Mouse (Mus musculus) kidney, embryonic 14.5 days (tissue): ENCODE measurements around the gene Sik3. TPM values are rescaled to one million over a fixed set of nuclear protein-coding genes. Genes with fewer than 3 reads are reported as not detected.

Source experiments
- ATAC-seq: fragments of 200-750 bp; cut with Nextera tagmentation; 2 replicates; pipeline ENCODE4 v1.8.0; 2017; ENCODE audit warnings: moderate number of reproducible peaks, mild to moderate bottlenecking, moderate TSS enrichment, moderate library complexity; ENCODE audit not compliant: low FRiP score, low TSS enrichment
- H3K27ac ChIP-seq: fragments of 300-500 bp; sonication (generic); 2 replicates; pipeline ENCODE4 v1.5.1; 2014; ENCODE audit warnings: low read depth, mild to moderate bottlenecking, low read length, moderate library complexity, mixed read lengths
- H3K27me3 ChIP-seq: fragments of 300-500 bp; sonication (generic); 2 replicates; pipeline ENCODE4 v1.6.1; 2014; ENCODE audit warnings: mild to moderate bottlenecking, low read length; ENCODE audit not compliant: control insufficient read depth, insufficient read depth
- H3K36me3 ChIP-seq: fragments of 300-500 bp; sonication (generic); 2 replicates; pipeline ENCODE4 v1.6.1; 2014; ENCODE audit warnings: low read length, mixed read lengths; ENCODE audit not compliant: control insufficient read depth, insufficient read depth
- H3K4me1 ChIP-seq: fragments of 300-500 bp; sonication (generic); 2 replicates; pipeline ENCODE4 v1.6.1; 2014; ENCODE audit warnings: low read length, mixed read lengths; ENCODE audit not compliant: control insufficient read depth, insufficient read depth
- H3K4me2 ChIP-seq: fragments of 300-500 bp; sonication (generic); replicated peaks from 2 replicates; pipeline ENCODE4 v1.6.1; 2014; ENCODE audit warnings: low read depth, mild to moderate bottlenecking, low read length
- H3K4me3 ChIP-seq: fragments of 300-500 bp; sonication (generic); 2 replicates; pipeline ENCODE4 v1.5.1; 2014; ENCODE audit warnings: mild to moderate bottlenecking, low read length
- H3K9ac ChIP-seq: fragments of 300-500 bp; sonication (generic); 2 replicates; pipeline ENCODE4 v1.6.1; 2014; ENCODE audit warnings: low read depth, mild to moderate bottlenecking, low read length, moderate library complexity
- H3K9me3 ChIP-seq: fragments of 300-500 bp; sonication (generic); 2 replicates; pipeline ENCODE4 v1.6.1; 2016; ENCODE audit warnings: low read length; ENCODE audit not compliant: control insufficient read depth
- WGBS: fragments of 180-500 bp; shearing (Covaris S2); extraction: QIAGEN DNeasy Blood & Tissue Kit; methylation state at CpG from one replicate; pipeline ENCODE4 v1.1.7; 2014; 5-methylcytosine and 5-hydroxymethylcytosine counted together
- polyA plus RNA-seq: library from polyadenylated mRNA; unstranded; fragments of >200 nt; fragmentation: Nextera tagmentation; extraction: Ambion mirVana; gene quantifications from 2 replicates; pipeline ENCODE4 v1.2.1, GENCODE M21; 2014

The Sik3 gene
- polyA plus RNA-seq, 1 experiment from 2014 or later: 10.1 TPM

DNA sequence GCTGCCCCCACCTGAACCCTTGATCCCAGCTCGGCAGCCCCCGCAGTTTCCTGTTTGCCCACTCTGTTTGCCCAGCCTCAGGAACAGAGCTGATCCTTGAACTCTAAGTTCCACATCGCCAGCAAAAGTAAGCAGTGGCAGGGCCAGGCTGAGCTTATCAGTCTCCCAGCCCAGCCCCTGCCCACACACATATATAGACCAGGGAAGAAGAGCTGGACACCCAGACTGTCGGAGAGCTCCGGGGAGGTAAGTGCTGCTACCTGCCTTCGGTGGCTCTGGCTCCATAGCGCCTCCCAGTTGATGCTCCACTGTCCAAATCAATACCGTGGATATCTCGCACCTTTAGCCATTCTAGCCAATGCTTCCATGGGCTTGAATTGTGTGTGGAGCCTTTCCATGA, 215.9 kb downstream of the Sik3 start, which contains the start of gene Apoa1:
TSS of gene Apoa1 (plus strand) at position 90 of the 400 bp plus-strand sequence.
- Histone ChIP-seq H3K36me3 (no peaks in the 10 kb centered on the region), H3K4me1 (0 out of 2 replicates have a peak, but pooled peaks cover 5% of the 10 kb centered on the region), H3K9ac (no peak within 1 kb of the TSS), H3K4me2 (no peak within 1 kb of the TSS), H3K27ac (no peak within 1 kb of the TSS), H3K9me3 (no peaks in the 10 kb centered on the region), H3K27me3 (no peaks in the 10 kb centered on the region), H3K4me3 (no peak within 1 kb of the TSS)
- ATAC-seq: no peak
- WGBS: 52% methylated on average over 9 of the region's 9 CpGs

DNA sequence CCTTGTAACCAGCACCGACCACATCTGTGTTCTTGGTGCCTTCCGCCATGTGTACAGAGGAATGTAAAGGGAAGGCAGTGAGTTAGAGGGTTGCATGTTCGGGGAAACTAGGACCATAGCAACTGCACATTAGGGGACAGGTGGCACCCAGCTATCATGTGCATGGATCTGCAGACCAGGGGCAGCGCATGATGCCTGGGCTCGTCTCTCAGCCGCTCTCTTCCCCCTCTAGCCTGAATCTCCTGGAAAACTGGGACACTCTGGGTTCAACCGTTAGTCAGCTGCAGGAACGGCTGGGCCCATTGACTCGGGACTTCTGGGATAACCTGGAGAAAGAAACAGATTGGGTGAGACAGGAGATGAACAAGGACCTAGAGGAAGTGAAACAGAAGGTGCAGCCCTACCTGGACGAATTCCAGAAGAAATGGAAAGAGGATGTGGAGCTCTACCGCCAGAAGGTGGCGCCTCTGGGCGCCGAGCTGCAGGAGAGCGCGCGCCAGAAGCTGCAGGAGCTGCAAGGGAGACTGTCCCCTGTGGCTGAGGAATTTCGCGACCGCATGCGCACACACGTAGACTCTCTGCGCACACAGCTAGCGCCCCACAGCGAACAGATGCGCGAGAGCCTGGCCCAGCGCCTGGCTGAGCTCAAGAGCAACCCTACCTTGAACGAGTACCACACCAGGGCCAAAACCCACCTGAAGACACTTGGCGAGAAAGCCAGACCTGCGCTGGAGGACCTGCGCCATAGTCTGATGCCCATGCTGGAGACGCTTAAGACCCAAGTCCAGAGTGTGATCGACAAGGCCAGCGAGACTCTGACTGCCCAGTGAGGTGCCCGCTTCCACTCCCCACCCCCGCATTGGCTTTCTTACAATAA, 217.2 kb downstream of the Sik3 start:
- no peak overlapping the region for H3K27ac ChIP-seq
- peak overlapping the region; percentile 80 for H3K4me2 ChIP-seq
- no peaks in the 10 kb centered on the region for H3K9me3 ChIP-seq
- no peaks in the 10 kb centered on the region for H3K36me3 ChIP-seq
- no peaks in the 10 kb centered on the region for H3K27me3 ChIP-seq
- WGBS: 15% methylated on average over 37 of the region's 37 CpGs
- 0 out of 2 replicates have a peak, but pooled peaks cover 5% of the 10 kb centered on the region for H3K4me1 ChIP-seq
- H3K4me3 ChIP-seq: peak overlapping the region; percentile 48
- H3K9ac ChIP-seq: peak overlapping the region; percentile 63
- peak; percentile 94 for ATAC-seq

DNA sequence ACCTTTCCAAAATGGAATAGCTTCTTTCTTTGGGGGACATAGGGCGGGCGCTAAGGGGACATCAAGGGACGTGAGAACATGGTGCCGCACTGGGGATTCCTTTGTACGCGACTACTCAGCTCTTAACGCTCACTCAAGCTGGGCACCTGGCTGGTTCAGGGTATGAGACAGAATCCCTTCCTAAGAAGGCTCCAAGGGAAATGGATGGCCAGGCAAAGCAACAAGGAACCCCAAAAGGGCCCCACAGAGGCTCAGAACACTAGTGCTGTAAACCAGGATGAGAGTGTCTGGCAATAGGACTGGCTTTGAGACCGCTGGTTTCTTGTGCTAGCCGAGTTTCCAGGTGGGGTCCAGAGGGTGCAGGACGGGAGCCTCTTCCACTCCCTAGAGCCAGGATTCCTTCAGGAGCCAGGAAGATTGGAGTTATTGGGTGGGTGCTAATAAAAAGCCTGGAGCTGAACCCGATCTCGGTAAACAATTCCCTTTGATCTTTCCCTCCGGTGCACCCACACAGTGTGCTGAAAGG, 217.9 kb downstream of the Sik3 start:
- ATAC-seq: no peak; the same call in 1 of the 2 replicates
- no peaks in the 10 kb centered on the region for H3K27me3 ChIP-seq
- H3K9ac ChIP-seq: peak overlapping the region; percentile 63
- H3K27ac ChIP-seq: no peak overlapping the region
- peak overlapping the region; percentile 80 for H3K4me2 ChIP-seq
- H3K36me3 ChIP-seq: no peaks in the 10 kb centered on the region
- H3K4me3 ChIP-seq: peak overlapping the region; percentile 48
- no peaks in the 10 kb centered on the region for H3K9me3 ChIP-seq
- WGBS: 9% methylated on average over 13 of the region's 13 CpGs
- H3K4me1 ChIP-seq: 0 out of 2 replicates have a peak, but pooled peaks cover 5% of the 10 kb centered on the region

DNA sequence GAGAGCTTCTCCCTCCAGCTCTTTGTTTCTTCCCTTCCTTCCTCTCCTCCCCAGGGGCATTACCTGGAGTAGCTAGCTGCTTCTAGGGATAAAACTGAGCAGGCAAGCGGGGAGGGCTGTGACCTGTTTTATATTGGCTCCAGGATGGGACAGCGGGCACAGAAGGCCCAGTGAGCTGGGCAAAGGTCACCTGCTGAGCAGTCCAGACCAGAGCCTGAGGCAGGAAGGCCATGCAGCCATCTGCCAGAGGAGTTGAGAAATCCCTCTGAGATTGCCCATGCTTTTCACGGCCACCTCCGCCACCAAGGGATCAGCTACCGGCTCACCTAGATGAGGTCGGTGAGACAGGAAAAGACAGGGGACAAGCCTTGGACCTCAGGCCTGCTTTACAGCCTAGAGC, 222.6 kb downstream of the Sik3 start:
- no peak for ATAC-seq
- Histone ChIP-seq H3K36me3 (no peaks in the 10 kb centered on the region), H3K9me3 (no peaks in the 10 kb centered on the region), H3K4me3 (no peak overlapping the region), H3K4me1 (0 out of 2 replicates have a peak, but pooled peaks cover 3% of the 10 kb centered on the region), H3K4me2 (no peak overlapping the region), H3K9ac (no peak overlapping the region), H3K27me3 (no peaks in the 10 kb centered on the region), H3K27ac (no peak overlapping the region)
- 84% methylated on average over 6 of the region's 6 CpGs for WGBS

DNA sequence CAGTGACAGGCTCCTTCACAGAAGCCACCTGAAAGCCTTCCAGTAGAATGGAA, 222.8 kb downstream of the Sik3 start, which contains the start of gene Apoc3:
TSS of gene Apoc3 (minus strand) at position 41 of the 53 bp plus-strand sequence.
- no peak for ATAC-seq
- H3K27ac ChIP-seq: no peak within 1 kb of the TSS
- no peak within 1 kb of the TSS for H3K4me3 ChIP-seq
- no peaks in the 10 kb centered on the region for H3K36me3 ChIP-seq
- no peaks in the 10 kb centered on the region for H3K9me3 ChIP-seq
- H3K9ac ChIP-seq: no peak within 1 kb of the TSS
- 0 out of 2 replicates have a peak, but pooled peaks cover under 1% of the 10 kb centered on the region for H3K4me1 ChIP-seq
- H3K27me3 ChIP-seq: no peaks in the 10 kb centered on the region
- H3K4me2 ChIP-seq: no peak within 1 kb of the TSS

DNA sequence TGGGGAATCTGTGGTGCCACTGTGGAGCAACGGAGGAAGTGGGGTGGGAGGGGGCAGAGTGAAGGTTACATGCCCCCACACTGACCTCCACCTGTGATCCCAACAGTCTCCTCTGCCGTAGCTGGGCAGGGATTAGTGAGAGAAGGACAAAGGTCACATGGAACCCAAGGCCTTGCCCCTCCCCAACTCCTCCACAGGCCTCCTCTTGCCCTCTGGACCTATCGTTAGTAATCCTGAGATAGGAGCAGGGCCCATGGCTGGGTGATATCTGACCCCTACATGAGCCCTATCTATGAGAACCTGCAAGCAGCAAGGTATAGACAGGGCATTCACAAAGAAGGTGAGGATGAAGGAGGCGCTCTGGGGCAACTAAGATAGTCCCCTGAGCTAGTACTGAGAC, 223.0 kb downstream of the Sik3 start:
- no peak overlapping the region for H3K4me2 ChIP-seq
- no peak overlapping the region for H3K4me3 ChIP-seq
- H3K4me1 ChIP-seq: no peaks in the 10 kb centered on the region
- no peak for ATAC-seq
- H3K9me3 ChIP-seq: no peaks in the 10 kb centered on the region
- no peak overlapping the region for H3K27ac ChIP-seq
- WGBS: 53% methylated on average over 4 of the region's 4 CpGs
- no peaks in the 10 kb centered on the region for H3K36me3 ChIP-seq
- no peaks in the 10 kb centered on the region for H3K27me3 ChIP-seq
- H3K9ac ChIP-seq: no peak overlapping the region

DNA sequence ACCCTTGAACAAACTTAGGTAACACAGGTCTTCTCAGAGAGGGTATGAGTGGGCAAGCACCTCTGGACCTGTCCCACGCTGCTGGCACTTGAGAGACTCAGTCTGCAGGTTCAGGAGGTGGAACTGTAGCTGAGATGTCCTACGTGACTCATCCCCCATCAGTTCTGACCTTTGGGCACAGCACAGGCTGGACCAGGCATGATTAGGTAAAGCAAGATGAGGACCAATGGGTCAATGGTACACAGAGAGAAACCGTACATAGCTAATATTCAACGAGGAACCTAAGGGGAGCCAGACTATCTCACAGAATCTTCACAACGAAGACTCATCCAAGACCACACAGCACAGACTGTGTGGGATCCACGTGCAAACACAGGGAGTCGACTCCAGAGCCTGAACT, 226.2 kb downstream of the Sik3 start:
- WGBS: 89% methylated on average over 7 of the region's 7 CpGs

DNA sequence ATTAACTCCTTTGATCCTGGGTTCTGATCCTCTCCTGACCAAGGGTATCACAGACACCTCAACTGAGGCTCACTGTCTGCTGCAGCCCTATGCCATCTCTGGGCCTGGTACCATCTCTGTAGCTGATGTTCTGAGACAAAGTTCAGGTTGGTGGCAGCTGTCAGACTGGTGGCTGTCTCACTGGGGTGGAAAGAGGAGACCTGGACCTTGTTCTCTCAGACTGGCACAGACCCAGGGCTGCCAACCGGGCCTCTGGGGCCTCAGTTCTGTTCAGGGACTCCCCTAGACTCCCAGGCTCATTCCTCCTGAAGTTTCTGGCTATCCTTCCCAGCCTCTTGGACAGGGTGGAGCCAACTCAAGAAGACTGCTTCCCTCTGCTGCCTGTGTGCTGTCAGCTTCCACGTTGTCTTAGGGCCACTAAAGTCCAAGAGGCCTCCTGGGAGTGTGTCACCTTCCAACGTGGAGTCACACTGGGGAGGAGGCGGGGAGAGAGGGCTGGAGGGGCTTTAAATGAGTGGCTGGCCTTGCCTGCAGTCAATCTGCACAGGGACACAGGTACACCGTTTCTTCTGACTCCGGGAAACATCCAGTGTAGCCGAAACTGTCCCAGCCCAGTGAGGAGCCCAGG, 228.0 kb downstream of the Sik3 start, which contains the start of gene Apoa4:
TSS of gene Apoa4 (plus strand) at position 171 of the 628 bp plus-strand sequence.
- no peak for ATAC-seq
- WGBS: 54% methylated on average over 7 of the region's 7 CpGs

More for the DNA sequence above, 226.2 kb downstream of the Sik3 start:
- Histone ChIP-seq H3K36me3 (no peaks in the 10 kb centered on the region), H3K27me3 (no peaks in the 10 kb centered on the region), H3K27ac (no peak overlapping the region), H3K4me1 (no peaks in the 10 kb centered on the region), H3K9me3 (no peaks in the 10 kb centered on the region), H3K9ac (no peak overlapping the region), H3K4me3 (no peak overlapping the region), H3K4me2 (no peak overlapping the region)
- no peak for ATAC-seq

DNA sequence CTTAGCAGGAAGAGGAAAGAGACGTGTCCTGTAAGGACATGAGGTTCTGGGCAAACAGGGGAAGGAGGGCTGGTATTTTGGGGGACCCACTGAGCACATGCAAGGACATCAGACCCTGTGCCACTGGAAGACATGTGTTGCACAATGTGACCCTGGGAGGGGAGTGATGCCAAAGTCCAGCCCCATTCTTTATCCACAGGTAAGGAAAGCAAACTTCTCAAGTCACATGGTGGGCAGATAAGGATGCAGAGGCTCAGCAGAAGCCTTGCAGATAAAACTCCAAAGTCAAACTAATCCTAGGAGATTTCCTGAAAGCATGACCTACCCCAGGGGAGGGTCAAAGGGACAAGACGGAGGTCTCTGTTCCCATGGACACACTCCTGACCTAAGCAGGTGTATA, 229.2 kb downstream of the Sik3 start:
- Histone ChIP-seq H3K4me3 (no peak overlapping the region), H3K9me3 (no peaks in the 10 kb centered on the region), H3K36me3 (no peaks in the 10 kb centered on the region), H3K27ac (no peak overlapping the region), H3K9ac (no peak overlapping the region), H3K4me2 (no peak overlapping the region), H3K4me1 (no peaks in the 10 kb centered on the region), H3K27me3 (no peaks in the 10 kb centered on the region)
- no peak for ATAC-seq
- WGBS: 78% methylated on average over 2 of the region's 2 CpGs

More for the DNA sequence above, 228.0 kb downstream of the Sik3 start, which contains the start of gene Apoa4:
- Histone ChIP-seq H3K36me3 (no peaks in the 10 kb centered on the region), H3K4me2 (no peak within 1 kb of the TSS), H3K9ac (no peak within 1 kb of the TSS), H3K4me1 (no peaks in the 10 kb centered on the region), H3K4me3 (no peak within 1 kb of the TSS), H3K27ac (no peak within 1 kb of the TSS), H3K9me3 (no peaks in the 10 kb centered on the region), H3K27me3 (no peaks in the 10 kb centered on the region)
